Mouse (Mus musculus): ENCODE results near the gene Cfp. TPM values are rescaled to one million over a fixed set of nuclear protein-coding genes. Genes with fewer than 3 reads are reported as not detected.

The Cfp gene
- 6.7 and 8.2 TPM in 2 replicates for polyA plus RNA-seq (2015; fragmentation: Nextera tagmentation; extraction: Ambion mirVana)

DNA sequence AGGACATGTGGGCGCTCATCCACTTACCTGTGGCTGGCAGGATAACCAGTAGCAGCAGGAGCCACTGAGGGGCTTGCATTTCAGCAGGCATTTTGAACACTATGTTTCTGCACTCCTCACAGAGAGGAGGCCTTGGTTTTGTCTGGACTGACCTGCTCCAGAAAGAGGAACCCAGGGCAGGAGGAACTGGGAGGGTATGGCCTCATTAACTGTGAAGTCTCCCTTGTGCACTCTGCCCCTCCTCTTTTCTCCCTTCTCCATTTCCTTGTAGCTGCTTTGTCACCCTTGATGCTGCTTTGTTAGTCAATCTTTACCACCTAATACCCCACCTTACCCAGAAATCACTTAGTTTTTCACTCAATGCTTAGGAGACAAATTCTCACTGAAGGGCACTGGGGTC is at the start of gene Cfp:
TSS of gene Cfp (minus strand) at position 192 of the 400 bp plus-strand sequence.
- Histone ChIP-seq H3K4me1 (ENCODE audit: insufficient read depth, low read length) (no peaks in the 10 kb centered on the region), H3K4me2 (replicated peaks; ENCODE audit: low read depth, low read length) (no peak within 1 kb of the TSS), H3K27me3 (ENCODE audit: insufficient read depth, low read length) (no peaks in the 10 kb centered on the region), H3K4me3 (ENCODE audit: low read length) (no peak within 1 kb of the TSS), H3K36me3 (ENCODE audit: insufficient read depth, low read length) (peaks cover 29% of the 10 kb centered on the region), H3K9me3 (ENCODE audit: low read length) (no peaks in the 10 kb centered on the region), H3K9ac (replicated peaks; ENCODE audit: low read length) (no peak within 1 kb of the TSS), H3K27ac (ENCODE audit: low read length) (no peak within 1 kb of the TSS)
- no peak for ATAC-seq (ENCODE audit: low FRiP score, low TSS enrichment)
- WGBS: 83% methylated on average over 1 of the region's 1 CpGs

DNA sequence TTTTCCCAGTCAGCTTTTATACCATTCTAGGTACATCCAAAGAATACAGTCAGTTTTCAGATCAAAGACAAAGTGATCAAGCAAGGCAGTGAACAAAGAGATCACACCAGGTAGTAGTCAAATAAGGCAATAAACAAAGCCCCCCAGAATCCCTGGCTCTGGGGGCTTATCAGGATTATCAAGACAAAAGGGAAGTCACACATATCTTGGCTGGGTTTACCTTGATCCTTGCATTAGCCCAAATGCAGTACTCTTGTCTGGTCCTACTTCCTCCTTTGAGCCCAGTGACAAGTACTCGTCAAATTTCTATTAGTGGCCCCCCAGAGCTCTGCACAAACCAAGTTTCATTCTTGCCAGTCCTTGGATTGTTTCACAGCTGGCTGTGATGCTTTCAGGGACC is 49.5 kb upstream of the Cfp start:
- WGBS: 68% methylated on average over 1 of the region's 1 CpGs
- Histone ChIP-seq H3K27ac (ENCODE audit: low read length) (no peak overlapping the region), H3K9ac (replicated peaks; ENCODE audit: low read length) (no peak overlapping the region), H3K4me1 (ENCODE audit: insufficient read depth, low read length) (no peaks in the 10 kb centered on the region), H3K27me3 (ENCODE audit: insufficient read depth, low read length) (no peaks in the 10 kb centered on the region), H3K4me3 (ENCODE audit: low read length) (no peak overlapping the region), H3K9me3 (ENCODE audit: low read length) (no peaks in the 10 kb centered on the region), H3K4me2 (replicated peaks; ENCODE audit: low read depth, low read length) (no peak overlapping the region), H3K36me3 (ENCODE audit: insufficient read depth, low read length) (no peaks in the 10 kb centered on the region)
- ATAC-seq (ENCODE audit: low FRiP score, low TSS enrichment): no peak

DNA sequence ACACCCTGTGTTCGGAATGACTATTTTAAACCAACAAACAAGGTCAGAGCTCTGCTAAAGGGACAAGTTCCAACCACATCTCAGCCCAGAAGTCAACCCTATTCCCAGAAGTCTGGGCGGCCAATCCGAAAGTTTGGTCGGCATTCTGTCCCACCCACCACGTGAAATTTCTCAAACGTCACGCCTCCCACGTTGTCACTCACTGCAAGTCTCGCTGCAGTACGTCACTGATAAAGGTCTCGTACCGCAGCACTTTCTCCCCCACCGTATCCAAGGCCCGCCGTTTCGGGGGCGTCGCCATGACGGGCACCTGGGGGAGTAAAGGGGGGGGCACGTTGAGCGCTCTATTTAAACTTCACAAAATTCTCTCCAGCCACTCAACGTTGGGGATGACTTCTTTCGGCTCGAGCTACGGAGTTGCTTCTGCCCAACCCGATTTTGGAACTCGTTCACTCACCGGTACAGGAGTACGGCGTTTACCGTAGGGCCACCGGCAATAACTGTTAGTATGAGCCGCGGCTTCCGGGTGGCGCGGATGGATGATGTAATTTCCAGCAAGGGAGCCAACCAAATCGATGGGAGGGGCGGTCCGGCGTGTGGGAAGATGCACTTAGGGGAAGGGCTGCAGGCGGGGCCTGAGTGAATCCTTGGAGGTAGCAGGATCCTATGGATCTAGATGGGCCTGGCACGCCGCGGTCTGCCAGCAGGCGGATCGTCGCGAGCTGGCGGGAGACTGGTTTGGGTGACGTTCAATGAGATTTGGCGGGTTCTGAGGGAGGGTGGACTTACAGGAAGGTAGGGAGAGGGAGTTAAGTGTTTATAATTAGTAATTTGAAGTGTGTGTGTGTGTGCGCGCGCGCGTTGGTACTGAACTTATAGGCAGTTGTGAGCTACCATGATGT is 30.4 kb upstream of the Cfp start, which contains the start of gene Uxt:
TSS of gene Uxt (minus strand) at position 541 of the 902 bp plus-strand sequence.
- peak within 1 kb of the TSS; percentile 54 for H3K9ac ChIP-seq (replicated peaks; ENCODE audit: low read length)
- ATAC-seq (ENCODE audit: low FRiP score, low TSS enrichment): peak; percentile 97
- no peaks in the 10 kb centered on the region for H3K36me3 ChIP-seq (ENCODE audit: insufficient read depth, low read length)
- peak within 1 kb of the TSS; percentile 54 for H3K4me2 ChIP-seq (replicated peaks; ENCODE audit: low read depth, low read length)
- H3K4me1 ChIP-seq (ENCODE audit: insufficient read depth, low read length): no peaks in the 10 kb centered on the region
- no peaks in the 10 kb centered on the region for H3K27me3 ChIP-seq (ENCODE audit: insufficient read depth, low read length)
- no peaks in the 10 kb centered on the region for H3K9me3 ChIP-seq (ENCODE audit: low read length)
- 23% methylated on average over 57 of the region's 57 CpGs for WGBS
- H3K27ac ChIP-seq (ENCODE audit: low read length): peak within 1 kb of the TSS; percentile 74
- peak within 1 kb of the TSS; percentile 53 for H3K4me3 ChIP-seq (ENCODE audit: low read length)

DNA sequence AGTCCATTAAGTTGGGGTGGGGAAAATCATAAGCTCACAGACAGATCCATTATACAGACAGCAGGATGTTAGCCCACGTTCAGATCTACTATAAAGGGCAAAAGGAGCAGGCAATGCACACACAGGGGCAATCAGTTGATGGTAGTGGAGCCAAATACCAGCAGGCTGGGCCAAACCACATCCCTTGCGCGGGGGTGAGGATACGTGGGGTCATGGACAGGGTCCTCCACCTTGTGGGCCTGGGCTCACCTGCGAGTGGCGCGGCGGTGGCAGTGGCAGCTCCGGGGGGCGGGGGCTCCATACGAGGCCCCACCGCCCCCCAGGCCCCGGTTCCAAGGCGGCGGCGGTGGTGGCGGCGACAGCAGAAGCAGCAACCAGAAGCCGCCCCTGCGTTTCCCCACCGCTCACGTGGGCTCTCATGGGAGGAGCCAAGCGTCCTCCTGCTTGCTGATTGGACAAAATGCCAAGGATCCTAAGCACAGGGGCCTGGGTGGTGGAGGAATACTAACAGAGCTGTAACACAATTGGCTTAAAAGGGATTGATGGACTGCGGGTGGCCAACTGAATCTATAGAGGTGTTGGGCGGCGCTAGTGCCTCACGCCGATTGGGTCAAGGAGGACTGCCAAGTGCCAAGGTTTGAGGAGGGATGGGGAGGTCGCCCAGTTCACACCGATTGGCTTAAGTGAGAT is 19.0 kb upstream of the Cfp start, which contains the start of gene Elk1:
TSS of gene Elk1 (minus strand) at position 418 of the 690 bp plus-strand sequence.
- peak within 1 kb of the TSS; percentile 53 for H3K27ac ChIP-seq (ENCODE audit: low read length)
- H3K4me3 ChIP-seq (ENCODE audit: low read length): peak within 1 kb of the TSS; percentile 67
- 0 out of 2 replicates have a peak, but pooled peaks cover 4% of the 10 kb centered on the region for H3K36me3 ChIP-seq (ENCODE audit: insufficient read depth, low read length)
- no peaks in the 10 kb centered on the region for H3K4me1 ChIP-seq (ENCODE audit: insufficient read depth, low read length)
- H3K4me2 ChIP-seq (replicated peaks; ENCODE audit: low read depth, low read length): peak within 1 kb of the TSS; percentile 53
- H3K9me3 ChIP-seq (ENCODE audit: low read length): no peaks in the 10 kb centered on the region
- peak; percentile 98 for ATAC-seq (ENCODE audit: low FRiP score, low TSS enrichment)
- WGBS: 19% methylated on average over 21 of the region's 30 CpGs
- peak within 1 kb of the TSS; percentile 72 for H3K9ac ChIP-seq (replicated peaks; ENCODE audit: low read length)
- H3K27me3 ChIP-seq (ENCODE audit: insufficient read depth, low read length): no peaks in the 10 kb centered on the region

DNA sequence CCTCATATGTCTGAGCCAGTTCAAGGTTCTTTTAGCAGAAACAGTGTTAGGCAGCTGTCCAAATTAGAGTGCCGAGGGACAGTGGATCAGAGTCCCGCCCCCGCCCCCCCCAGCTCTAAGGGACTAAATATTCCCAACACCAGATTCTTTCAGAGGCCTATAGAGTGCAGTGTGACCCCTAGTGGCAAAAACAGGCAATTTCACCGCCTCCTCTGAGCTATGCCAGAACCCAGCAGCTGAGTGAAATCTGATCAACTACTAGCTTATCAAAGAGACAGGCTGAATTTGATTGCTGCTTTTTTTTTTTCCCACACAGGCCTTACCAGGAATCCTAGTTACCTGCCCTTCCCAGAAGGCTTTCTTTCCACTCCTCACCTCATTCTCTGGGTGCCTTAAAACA is 14.7 kb upstream of the Cfp start:
- no peak for ATAC-seq (ENCODE audit: low FRiP score, low TSS enrichment)
- no peaks in the 10 kb centered on the region for H3K4me1 ChIP-seq (ENCODE audit: insufficient read depth, low read length)
- H3K4me2 ChIP-seq (replicated peaks; ENCODE audit: low read depth, low read length): no peak overlapping the region
- 12% methylated on average over 4 of the region's 4 CpGs for WGBS
- no peaks in the 10 kb centered on the region for H3K9me3 ChIP-seq (ENCODE audit: low read length)
- H3K27ac ChIP-seq (ENCODE audit: low read length): no peak overlapping the region
- H3K4me3 ChIP-seq (ENCODE audit: low read length): no peak overlapping the region
- no peaks in the 10 kb centered on the region for H3K36me3 ChIP-seq (ENCODE audit: insufficient read depth, low read length)
- H3K27me3 ChIP-seq (ENCODE audit: insufficient read depth, low read length): no peaks in the 10 kb centered on the region
- H3K9ac ChIP-seq (replicated peaks; ENCODE audit: low read length): no peak overlapping the region

GRCm38 (mm10) chrX:20931963-20932362 is 608 bp upstream of the Cfp start:
- Histone ChIP-seq H3K27me3 (ENCODE audit: insufficient read depth, low read length) (no peaks in the 10 kb centered on the region), H3K9me3 (ENCODE audit: low read length) (no peaks in the 10 kb centered on the region), H3K4me2 (replicated peaks; ENCODE audit: low read depth, low read length) (no peak overlapping the region), H3K4me3 (ENCODE audit: low read length) (no peak overlapping the region), H3K36me3 (ENCODE audit: insufficient read depth, low read length) (peaks cover 29% of the 10 kb centered on the region), H3K4me1 (ENCODE audit: insufficient read depth, low read length) (no peaks in the 10 kb centered on the region), H3K27ac (ENCODE audit: low read length) (no peak overlapping the region), H3K9ac (replicated peaks; ENCODE audit: low read length) (no peak overlapping the region)
- WGBS: 65% methylated on average over 1 of the region's 1 CpGs
- no peak for ATAC-seq (ENCODE audit: low FRiP score, low TSS enrichment)

DNA sequence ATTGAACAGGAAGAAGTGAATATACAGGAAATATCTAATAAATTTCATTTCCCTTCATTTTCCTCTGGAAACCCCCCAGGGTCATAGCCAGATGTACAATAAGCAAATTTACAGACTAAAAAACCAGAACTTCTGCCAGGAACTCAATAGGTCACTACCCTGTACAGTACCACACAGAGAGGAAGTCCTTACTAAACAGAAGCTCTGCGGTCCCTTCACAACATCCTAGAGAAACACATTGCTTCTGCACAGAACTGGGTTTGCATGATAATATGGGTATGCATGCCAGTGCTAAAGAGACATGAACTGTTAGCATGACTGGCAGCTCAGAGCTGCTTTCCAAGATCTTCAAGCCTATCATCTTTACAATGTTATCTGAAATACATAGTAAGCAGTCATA is 1.5 kb downstream of the Cfp start:
- Histone ChIP-seq H3K36me3 (ENCODE audit: insufficient read depth, low read length) (0 out of 2 replicates have a peak, but pooled peaks cover 15% of the 10 kb centered on the region), H3K9ac (replicated peaks; ENCODE audit: low read length) (no peak overlapping the region), H3K4me1 (ENCODE audit: insufficient read depth, low read length) (no peaks in the 10 kb centered on the region), H3K27ac (ENCODE audit: low read length) (no peak overlapping the region), H3K27me3 (ENCODE audit: insufficient read depth, low read length) (no peaks in the 10 kb centered on the region), H3K9me3 (ENCODE audit: low read length) (no peaks in the 10 kb centered on the region), H3K4me2 (replicated peaks; ENCODE audit: low read depth, low read length) (no peak overlapping the region), H3K4me3 (ENCODE audit: low read length) (no peak overlapping the region)
- no peak for ATAC-seq (ENCODE audit: low FRiP score, low TSS enrichment)
- 91% methylated on average over 1 of the region's 1 CpGs for WGBS

- no peak overlapping the region for H3K4me3 ChIP-seq (ENCODE audit: low read length)
- no peaks in the 10 kb centered on the region for H3K9me3 ChIP-seq (ENCODE audit: low read length)
- no peak overlapping the region for H3K4me2 ChIP-seq (replicated peaks; ENCODE audit: low read depth, low read length)
- H3K4me1 ChIP-seq (ENCODE audit: insufficient read depth, low read length): 0 out of 2 replicates have a peak, but pooled peaks cover 2% of the 10 kb centered on the region
- no peak overlapping the region for H3K9ac ChIP-seq (replicated peaks; ENCODE audit: low read length)
- ATAC-seq (ENCODE audit: low FRiP score, low TSS enrichment): no peak
- H3K27me3 ChIP-seq (ENCODE audit: insufficient read depth, low read length): peaks cover under 1% of the 10 kb centered on the region; the same call in 1 of the 2 replicates
- 0 out of 2 replicates have a peak, but pooled peaks cover 3% of the 10 kb centered on the region for H3K36me3 ChIP-seq (ENCODE audit: insufficient read depth, low read length)
- H3K27ac ChIP-seq (ENCODE audit: low read length): no peak overlapping the region
These were observed 6.4 kb downstream of the Cfp start for GRCm38 (mm10) chrX:20924976-20925375.

DNA sequence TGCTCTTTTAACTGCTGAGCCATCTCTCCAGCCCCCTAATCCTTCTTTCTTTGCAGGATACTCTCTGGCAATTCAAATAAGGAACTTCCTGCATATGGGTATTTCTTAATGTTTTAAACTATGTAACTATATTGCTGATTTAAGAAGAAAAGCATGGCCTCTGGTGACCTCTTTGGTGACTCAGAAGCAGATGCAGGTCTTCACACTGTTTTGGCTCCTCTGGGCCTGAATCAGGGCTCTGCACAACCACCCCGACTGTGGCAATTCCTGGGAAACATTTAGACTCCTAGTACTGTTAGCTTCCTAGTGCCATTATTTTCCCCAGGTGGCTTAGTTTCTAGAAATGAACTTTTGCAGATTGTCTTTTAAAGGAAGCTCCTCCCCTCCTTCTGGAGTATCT is 7.8 kb downstream of the Cfp start:
- no peak overlapping the region for H3K27ac ChIP-seq (ENCODE audit: low read length)
- H3K4me1 ChIP-seq (ENCODE audit: insufficient read depth, low read length): 0 out of 2 replicates have a peak, but pooled peaks cover 2% of the 10 kb centered on the region
- H3K9me3 ChIP-seq (ENCODE audit: low read length): no peaks in the 10 kb centered on the region
- peaks cover 5% of the 10 kb centered on the region; the same call in 1 of the 2 replicates for H3K27me3 ChIP-seq (ENCODE audit: insufficient read depth, low read length)
- no peak for ATAC-seq (ENCODE audit: low FRiP score, low TSS enrichment)
- H3K4me3 ChIP-seq (ENCODE audit: low read length): no peak overlapping the region
- 77% methylated on average over 1 of the region's 1 CpGs for WGBS
- no peaks in the 10 kb centered on the region for H3K36me3 ChIP-seq (ENCODE audit: insufficient read depth, low read length)
- no peak overlapping the region for H3K4me2 ChIP-seq (replicated peaks; ENCODE audit: low read depth, low read length)
- no peak overlapping the region for H3K9ac ChIP-seq (replicated peaks; ENCODE audit: low read length)

Measured in kidney, embryonic 16.5 days (tissue).